Mouse (Mus musculus) CD4-positive helper T cell, adult 2 months (primary cell): Measurements from ENCODE around the gene Ccser1.

Experiments used
- DNase-seq: peaks from one replicate; pipeline ENCODE4 v3.0.0-alpha.2; 2012; ENCODE audit warnings: low read depth, missing footprints, low spot score

Gene Ccser1

DNA sequence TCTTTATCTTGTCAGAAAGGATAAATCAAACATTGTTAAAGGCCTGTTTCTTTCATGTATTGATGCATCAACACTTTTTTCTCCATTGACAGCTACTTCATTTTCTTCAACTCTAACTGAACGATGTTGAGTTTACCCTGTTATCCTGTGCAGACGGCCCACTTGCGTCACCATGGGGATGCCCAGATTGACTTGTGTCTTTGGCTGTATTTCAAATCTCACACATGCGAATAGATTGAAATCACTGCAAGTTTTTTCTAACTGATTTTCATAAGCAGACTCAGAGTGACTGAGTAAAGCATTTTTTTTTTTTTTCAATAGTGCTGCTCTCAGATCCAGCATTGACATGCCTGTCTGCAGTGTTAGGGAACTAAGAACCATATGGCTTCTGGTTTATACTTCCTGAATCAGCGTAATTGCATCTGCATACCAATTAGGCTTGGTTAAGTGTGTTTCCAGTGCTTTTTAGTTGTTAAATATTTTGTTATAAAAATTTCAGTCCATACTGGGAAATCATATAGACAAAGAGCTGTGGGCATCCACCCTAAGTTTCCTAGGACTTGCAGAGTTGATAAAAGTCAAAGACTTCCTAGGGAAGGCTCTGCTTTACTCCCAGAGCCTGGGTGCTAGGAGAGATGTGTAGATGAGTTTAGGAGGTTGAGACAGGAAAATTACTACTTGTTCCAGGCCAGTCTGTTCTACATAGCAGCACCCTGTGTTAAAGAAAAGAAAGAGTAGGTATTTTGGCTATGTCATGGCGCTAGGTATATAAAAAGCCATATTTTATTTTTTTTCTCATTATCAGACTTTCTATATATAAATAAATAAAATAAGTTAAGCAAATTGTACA lies 116.3 kb downstream of the Ccser1 start:
- DNase-seq: no peak

DNA sequence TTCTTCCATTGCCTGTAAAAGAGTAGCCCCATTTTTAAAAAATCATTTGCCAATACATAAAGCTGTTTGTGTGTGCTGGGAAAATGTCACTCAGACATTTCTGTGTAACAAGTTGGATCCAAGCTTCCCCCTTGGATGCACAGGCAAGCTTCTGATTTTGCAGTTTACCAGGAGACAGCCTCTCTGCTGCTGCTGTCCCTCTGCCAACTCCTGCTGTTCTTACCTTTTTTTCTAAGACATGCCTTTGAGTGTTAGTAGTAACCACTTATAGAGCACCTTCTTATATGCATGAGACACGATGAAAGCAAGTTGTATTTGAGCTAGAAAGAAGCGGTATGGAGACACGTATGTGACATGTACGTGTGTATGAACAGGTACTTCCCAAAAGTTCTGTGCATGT lies 120.3 kb downstream of the Ccser1 start:
- DNase-seq: no peak

DNA sequence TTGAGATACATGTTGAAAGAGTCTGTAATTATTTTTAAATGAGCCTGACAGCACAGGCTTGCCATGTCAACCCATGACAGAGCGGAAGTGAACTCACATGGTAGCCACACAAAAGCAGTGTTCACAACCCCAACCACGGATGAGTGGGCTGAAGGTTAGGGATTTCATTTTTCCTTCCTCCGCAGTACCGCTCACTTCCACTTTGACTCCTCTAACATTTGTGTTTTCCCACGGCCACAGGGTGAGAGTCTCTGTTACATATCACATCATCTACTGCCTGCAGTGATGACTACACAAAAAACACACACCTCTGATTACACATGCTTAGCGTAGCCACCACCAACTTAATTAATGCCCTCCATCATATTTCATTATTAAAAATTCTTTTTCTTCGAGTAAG lies 120.9 kb downstream of the Ccser1 start:
- no peak for DNase-seq

DNA sequence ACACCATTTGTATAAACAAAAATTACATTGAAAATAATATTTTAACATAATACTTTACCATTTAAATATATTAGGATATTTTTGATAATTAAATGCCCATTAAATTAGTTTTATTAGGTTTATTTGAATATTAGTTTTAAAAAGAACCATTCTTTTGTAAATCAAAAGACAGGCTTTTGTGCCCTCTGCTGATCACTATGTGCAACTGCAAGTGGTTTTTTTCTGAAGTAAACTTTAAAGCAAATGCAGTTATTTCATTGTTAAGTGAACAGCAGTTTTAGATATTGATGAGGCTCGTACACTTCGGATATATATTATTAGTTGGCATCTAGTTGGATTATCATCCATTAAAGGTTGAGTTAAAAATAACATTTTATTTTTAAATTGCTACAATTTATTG lies 121.5 kb downstream of the Ccser1 start:
- DNase-seq: peak; percentile 19

DNA sequence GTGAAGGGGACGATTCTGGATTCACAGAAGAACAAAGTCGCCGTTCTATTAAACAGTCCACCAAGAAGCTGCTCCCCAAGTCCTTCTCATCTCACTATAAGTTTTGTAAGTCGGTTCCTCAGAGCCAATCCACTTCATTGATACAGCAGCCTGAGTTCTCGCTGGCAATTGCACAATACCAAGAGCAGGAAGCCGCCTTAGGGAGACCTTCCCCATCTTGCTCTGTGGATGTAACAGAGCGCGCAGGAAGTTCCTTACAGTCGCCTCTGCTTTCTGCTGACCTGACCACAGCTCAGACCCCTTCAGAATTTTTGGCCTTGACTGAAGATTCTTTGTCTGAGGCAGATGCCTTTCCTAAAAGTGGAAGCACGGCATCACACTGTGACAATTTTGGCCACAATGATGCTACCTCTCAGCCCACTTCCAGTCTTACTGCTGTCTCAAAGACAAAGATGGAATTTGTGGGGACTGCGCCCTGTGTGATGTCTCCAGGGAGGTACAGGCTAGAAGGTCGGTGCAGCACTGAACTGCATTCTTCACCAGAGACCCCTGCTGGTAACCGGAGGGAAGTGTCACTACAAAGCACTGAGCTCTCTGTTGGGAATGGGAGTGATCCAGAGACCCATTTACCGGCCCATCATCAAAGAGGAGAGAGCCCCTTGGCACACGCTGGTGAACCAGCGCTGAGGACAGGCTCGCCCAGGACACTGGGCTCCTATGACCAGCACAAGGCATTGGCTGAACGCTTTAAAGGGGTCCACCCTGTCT lies 131.4 kb downstream of the Ccser1 start:
- DNase-seq: no peak

DNA sequence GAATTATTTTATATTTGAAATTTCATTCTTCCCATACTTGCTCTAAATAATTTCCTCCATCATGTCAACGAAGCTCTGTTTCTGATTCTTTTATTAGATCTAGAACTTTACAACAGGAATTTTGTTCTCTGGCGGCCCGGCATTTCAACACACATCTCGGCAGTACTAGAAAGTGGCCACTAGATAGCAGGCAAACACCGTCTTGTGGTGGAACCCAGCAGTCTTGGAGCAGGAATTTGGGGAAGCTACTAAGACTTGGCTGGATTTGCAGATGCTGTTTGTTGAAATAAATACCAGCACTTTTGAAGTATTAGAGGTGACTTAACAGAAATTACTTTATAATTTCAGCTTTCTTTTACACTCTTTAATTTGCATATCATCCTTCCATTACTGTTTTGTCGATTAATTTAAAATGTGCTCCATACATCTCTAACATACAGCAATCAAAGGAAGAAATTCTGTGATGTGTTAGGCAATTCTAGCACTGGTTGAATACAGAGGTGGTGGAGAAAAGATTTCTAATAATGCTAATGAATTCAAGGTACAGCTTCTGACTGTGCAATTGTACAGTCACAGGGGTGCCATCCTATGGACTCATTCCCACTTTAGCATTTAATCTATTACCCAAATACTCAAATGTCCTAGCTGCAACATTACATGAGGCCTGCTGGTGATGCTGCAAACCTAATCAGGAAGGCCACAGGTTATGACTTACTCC lies 135.9 kb downstream of the Ccser1 start:
- no peak for DNase-seq

DNA sequence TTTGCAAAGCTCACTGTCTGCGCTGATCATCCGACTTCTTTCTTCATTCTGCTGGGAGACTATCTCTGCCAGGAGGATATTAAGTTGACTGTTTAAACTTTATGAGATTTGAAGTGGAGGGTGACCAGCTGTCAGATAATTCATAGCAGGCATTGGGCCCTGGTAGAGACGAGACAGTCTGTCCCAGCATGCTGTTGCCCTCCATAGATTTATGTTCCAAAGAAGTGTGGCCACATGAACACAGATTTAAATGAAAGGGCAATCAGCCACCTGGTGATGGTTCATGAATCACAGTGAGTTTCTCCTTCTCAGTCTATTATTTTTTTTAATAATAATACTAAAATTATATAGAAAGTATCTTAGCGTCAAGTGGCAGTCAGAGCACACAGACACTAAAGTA lies 140.7 kb downstream of the Ccser1 start:
- DNase-seq: no peak

DNA sequence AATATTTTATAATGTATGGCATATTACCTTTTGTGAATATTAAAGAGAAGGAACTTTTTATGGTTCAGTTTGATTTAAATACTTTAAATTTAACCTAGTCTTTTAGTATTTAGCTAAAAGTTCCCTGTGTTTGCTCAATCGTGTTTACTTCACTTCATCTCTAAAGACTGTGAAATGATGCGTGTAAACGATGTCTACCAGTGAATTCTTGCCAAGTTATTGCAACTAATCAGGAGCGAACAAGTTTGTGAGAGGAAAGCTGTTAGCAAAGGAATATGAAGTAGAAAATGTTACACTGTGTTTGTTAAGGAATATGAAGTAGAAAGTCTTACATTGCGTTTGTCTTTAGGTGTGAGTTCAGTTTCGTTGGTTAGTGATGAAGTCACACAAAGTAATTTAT lies 142.2 kb downstream of the Ccser1 start:
- no peak for DNase-seq

DNA sequence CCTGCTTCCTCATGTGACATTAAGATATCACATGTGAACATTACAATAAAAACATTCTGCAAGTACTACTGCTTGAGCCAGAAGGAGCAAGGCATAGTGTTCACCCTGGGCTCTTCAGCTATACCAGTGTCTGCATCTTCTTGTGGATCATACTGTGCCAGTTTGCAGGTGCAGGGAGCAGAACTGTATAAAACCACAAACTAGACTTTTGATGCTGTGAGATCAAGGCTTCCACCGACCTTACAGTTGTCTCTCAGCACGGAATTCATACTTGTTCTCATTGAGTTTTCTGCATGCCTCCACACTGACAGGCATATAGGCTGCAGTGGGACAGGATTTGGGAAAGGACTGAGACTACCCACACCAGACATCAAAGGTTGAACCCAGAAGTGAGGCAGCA lies 146.0 kb downstream of the Ccser1 start:
- no peak for DNase-seq

DNA sequence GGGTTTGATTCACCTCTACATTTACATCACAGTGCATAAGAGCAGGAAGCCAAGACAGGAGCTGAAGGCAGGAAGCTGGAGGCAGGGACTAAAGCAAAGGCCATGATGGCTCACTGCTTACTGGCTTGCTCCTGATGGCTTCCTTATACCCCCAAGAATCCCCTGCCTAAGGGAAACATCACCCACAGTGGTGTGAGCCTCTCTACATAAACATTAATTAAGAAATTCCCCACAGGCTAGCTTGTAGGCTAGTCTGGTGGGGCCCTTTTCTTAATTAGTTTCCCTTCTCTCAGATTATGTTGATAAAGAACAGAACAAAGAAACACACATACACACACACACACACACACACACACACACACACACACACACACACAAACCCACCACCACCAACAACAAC lies 148.9 kb downstream of the Ccser1 start:
- no peak for DNase-seq

DNA sequence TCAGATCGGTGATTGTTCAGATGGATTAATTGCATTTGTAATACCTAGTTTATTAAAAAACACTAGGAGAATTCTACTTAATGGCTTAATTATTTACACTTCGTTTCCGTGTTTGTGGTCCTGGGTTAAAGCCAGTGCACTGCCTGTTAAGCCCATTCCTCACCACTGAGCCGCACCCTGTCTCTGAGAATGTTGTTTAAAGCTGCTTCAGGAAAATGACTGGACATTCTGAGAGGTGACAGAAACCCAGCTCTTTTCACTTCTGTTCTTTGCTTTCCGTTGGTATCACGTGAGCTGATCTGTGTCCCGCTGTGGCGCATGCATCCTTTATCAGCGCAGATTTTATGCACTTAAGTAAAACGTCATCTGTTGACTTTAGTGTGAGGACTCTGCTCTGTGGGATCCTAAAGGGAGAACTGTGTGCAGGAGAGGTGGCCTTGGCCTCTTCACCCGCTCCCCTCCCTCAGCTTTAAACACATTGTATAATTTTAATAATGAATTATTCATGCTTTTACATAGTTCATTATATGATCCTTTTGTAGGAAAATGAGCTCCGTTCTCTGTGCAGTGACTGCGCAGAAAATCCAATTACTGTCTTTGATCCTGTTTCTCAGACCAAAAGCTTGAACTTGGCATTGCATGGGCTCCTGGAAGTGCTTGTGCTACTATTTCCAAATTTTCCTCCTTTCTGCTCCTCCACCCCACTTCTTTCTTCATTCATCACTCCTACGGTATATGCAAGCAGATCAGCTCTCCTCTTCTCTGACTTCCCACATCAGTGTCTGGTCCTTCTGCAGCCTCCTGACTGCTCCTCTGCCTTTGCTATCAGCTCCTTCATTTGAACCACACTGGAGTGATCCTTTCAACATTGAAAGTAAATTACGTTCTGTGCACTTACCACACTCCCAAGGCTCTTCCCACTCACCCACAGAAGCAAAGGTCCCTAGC lies 149.7 kb downstream of the Ccser1 start:
- no peak for DNase-seq

DNA sequence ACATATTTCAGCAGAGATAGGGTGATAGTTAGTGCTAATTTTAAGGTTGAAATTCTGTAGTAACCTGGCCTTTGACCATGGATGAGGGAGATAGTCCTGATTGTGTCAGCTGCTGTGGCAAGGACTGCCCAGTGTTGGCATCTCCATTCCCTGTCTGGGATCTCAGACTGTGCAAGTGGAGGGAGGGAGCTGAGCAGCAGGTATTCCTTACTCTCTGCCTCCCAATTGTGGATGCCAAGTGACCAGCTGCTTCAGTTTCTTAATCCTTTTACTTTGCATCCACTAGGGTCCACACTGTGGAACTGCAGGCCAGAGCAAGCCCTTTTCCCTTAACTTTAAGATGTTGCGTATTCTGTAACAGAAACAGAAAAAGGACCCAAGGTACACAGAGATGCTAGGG lies 154.3 kb downstream of the Ccser1 start:
- no peak for DNase-seq

DNA sequence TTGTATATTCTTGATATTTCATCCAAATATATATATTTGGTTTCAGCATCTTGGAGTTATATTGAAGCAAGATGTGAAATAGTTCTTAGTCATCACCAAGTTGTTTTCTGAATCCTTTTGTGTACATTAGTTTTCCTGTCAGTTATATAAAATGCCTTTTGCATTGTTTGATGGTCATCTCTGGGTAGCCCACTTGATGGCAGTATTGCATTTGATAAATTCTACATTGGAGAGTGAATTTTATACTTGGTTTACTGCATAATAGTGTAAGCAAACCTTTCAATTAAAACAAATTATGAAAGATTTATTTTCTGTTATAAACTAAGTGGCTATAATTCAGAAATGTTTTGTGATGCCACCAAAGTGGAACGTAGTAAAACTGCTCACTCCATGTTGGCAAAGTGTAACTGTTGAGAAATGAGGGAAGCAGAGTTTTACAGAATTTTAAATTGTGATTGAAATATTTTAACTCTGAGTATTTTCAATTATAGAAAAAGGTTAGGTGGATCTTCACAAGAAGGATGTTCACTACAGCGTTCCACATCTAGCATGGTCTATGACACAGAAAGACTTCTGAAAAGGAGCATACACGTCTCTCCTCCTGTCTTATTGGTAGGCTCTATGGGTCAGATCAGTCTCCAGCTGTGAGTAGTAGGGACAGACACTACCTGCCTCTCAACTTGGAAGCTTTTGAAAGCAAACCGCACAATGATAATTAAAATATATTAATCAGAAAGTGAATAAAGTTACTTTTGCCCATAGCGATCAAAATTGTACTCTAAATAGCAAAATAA lies 167.1 kb downstream of the Ccser1 start:
- DNase-seq: no peak

DNA sequence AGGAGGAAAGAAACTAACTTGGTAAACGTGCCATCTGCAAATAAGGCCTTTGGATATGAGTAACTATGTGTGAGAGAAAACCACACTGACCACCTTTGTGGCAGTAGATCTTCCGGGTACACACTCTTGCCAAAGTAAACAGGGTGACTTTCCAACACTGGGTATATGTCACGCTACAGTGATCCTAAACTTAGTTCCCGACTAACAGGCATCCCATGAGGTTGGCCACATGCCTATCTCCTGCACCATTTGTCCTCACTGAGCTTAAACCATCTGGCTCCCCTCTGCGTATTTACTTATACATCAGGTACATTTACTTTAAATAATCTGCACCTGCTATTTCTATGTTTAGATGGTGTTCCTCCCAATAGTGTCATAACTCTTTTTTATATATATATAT lies 183.6 kb downstream of the Ccser1 start:
- DNase-seq: no peak

DNA sequence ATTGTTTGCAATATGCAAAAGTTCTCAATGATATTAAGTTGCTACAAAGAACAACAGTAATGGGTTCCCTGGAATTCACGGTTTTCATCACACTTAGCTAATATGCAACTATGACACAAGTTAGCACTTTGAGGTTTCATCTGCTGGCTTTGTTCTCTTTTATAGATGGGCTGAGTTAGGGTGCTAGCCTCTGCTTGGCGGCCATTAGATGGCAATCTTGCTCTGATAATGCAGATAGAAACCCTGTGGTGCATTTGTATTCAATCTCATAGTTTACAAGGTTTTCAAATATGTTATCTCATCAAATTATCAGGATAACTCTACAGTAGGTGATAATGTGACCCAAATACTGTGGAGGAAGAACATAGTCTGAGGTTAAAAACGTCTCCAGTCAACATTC lies 202.4 kb downstream of the Ccser1 start:
- no peak for DNase-seq

DNA sequence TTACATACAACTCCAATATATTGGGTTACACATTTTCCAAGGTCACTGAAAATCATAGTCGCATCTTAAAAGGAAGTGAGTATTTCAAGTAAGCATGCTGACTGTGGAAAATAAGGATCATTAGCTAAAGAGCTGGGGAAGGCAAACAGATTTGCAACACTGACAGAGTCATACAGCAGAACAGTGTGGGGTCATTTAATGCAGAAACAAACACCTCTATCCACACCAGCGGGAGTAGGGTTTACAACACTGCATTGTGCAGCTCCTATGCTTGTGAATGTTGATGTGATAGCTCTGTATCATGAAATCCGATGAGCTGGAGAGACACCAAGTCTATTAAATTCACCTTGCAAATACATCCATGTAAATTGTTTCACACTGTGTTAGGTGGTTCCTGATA lies 202.9 kb downstream of the Ccser1 start:
- no peak for DNase-seq

DNA sequence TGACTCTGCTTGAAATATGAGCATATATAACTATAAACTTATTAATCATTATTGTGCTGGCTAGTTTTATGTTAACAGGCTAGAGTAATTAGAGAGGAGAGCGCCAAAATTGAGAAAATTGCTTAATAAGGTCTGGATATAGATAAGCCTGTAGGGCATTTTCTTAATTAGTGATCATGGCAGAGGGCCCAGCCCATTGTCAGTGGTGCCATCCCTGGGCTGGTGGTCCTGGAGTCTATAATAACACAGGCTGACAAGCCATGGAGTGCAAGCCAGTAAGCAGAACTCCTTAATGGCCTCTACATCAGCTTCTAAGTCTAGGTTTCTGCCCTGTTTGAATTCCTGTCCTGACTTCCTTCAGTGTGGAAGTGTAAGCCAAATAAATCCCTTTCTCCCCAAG lies 206.9 kb downstream of the Ccser1 start:
- DNase-seq: no peak

DNA sequence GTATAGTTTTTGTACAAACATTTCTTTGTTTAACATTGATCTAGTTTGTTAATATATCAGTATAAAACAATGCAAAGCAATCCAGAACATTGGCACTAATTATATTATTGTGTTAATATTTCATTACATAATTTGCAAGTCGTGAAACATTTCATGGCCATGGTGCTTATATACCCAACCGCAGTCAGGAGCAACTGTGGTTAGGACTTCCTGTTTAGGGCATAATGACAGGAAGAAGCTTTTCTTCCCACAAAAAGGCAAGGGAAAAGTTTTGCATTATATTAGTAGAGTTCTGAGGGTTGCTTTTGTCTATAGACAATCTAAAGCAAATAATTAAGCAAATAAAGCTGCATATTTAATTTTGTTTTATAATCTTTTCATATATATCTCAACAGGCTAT lies 247.4 kb downstream of the Ccser1 start:
- DNase-seq: no peak

DNA sequence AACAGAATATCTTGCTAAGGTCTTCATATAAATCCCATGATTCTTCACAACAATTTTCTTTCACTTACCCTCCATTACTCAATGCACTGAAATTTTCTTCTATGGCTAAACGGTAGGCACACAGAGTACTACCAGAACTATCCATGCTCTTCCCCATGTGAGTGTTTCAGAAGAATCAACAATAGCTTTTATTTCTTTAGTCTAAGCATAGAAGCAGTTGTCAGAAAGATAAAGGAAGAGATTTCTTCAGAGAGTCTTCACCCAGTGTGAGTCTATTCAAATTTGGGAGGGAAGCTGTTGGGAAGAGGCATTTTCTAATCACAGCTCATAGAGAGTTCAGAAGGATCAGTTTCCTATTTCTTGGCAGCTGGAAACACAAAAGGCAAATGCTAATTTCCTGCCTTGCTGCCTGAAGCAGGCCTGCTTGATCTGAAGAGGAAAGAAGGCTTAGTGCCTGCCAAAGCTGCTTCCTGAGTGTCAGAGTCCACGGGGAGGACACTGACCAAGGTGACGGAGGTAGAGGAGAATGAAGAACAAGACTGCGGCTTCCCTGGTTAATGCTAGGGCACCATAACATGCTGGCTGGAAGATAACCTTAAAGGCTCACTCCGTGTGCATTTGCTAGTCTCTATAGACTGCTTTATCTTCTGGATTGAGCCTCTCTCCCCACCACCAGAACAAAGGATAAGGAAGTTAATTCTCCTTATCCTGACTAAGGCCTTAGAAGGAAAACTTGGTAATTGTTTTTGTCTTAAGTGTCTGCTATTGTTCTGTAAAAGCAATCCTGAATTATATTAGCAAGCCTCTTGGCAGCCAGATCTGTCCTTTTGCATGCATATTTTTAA lies 251.0 kb downstream of the Ccser1 start:
- DNase-seq: no peak

DNA sequence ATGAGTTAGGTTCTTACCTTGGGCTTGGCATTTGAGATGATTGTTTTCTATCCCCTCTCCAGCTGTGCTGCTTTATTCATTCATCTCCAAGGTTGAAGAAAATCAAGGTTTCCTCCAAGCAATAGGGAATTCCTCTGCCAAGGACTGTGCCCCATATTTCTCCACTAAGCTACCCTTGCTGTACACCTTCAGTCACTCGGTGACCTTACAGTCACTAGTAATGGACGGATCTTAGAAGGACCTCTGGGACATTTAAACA lies 251.5 kb downstream of the Ccser1 start:
- no peak for DNase-seq
